Mouse (Mus musculus) T-helper 1 cell (primary cell): ENCODE data around the gene U2af1l4.

ENCODE experiments used
- in situ Hi-C: fragments of 300-600 bp; cut with MboI, MseI; formaldehyde crosslinking; loops from one replicate; pipeline ENCODE4 v1.15.1; 2025; ENCODE audit warnings: high pct_unique_total_duplicates

The U2af1l4 gene

GRCm38 (mm10) chr7:30552102-30553020 is 10.7 kb upstream of the U2af1l4 start, which contains the start of the genes Hspb6 and Proser3:
Gene Hspb6 (plus strand): TSS chr7:30552178.
Gene Proser3 (minus strand): TSS chr7:30552299.
- in situ Hi-C loops: no loop called here

DNA sequence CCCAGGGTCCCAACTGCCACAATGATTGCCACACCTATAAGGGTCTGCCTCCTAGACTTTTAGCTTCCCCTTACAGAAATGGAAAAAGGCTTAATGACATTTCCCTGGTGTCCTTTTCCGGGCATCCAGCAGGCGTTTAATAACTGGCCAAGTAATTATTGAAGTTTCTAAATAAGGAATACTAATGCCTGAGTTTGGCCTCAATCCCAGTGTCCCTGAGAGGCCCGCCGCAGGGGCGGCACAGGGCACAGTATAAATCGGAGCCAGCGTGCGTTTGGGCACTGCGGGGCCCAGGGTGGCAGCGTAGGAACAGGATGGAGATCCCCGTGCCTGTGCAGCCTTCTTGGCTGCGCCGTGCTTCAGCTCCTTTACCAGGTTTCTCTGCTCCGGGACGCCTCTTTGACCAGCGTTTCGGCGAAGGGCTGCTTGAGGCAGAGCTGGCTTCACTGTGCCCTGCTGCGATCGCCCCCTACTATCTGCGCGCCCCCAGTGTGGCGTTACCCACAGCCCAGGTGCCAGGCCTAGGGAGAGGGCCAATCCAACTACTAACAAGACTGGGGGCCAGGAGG is 10.0 kb upstream of the U2af1l4 start:
- in situ Hi-C loops: no loop called here

DNA sequence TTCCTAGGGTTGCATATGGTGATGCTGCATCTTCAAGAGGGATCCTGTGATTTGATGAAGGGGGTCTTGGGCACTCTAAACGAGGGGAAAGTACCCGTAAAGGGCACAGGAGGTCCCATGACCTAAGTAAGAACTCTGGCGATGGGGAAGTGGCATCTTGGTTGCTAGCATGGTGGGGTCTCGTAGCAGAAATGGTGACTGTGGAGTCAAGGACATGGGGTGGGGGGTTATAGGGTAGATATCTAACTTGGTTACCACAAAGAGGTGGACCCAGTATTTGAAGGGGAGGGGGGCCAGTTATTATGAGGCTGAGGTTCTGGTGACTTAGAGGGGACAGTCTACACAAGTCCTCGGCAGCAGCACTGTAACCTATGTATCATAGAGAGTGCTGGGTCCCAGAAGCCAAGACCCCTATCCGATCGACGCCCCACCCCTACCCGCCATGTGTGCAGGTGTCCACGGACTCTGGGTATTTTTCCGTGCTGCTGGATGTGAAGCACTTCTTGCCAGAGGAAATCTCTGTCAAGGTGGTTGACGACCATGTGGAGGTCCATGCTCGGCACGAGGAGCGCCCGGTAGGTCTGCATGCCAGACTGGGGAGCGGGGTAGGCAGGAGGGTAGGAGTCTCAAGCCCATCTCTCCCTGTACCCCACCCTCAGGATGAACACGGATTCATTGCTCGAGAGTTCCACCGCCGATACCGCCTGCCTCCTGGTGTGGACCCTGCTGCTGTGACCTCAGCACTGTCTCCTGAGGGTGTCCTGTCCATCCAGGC is 9.1 kb upstream of the U2af1l4 start:
- in situ Hi-C loops: no loop called here

- in situ Hi-C loops: no loop called here
Observed at GRCm38 (mm10) chr7:30556894-30557536, 6.1 kb upstream of the U2af1l4 start.

DNA sequence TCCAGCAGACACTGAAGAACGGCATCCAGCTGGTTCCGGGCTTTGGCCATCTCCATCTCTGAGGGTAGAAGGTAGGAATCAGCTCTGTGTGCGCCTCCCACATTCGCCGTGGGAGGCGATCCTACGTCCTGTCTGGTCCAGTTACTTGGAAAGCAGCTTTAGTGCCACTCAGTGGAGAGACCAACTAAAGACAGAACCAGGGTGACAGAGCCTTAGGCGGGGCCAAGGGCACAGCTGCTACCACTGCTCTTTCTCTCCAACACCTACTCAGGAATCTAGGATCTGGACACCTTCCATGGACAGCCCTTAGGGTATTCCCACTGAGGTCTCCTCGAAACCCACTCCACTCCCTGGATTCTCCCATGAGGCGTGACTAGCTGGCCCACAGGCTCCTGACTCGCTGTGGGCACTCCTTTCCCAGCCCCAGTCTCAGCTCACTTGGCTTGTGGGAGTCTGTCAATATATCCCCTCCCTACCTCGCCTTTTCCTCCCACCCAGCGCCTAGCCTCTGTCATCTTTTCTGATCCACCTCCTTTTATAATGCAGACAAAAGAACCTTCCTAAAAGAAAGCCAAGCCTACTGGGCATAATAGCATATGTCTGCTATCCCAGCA is 5.1 kb upstream of the U2af1l4 start:
- in situ Hi-C loops: no loop called here

GRCm38 (mm10) chr7:30558656-30559442 is 4.3 kb upstream of the U2af1l4 start:
- in situ Hi-C loops: no loop called here

GRCm38 (mm10) chr7:30559443-30559954 is 3.6 kb upstream of the U2af1l4 start, which contains the start of gene Lin37:
Gene Lin37 (minus strand): TSS chr7:30559838.
- in situ Hi-C loops: no loop called here

DNA sequence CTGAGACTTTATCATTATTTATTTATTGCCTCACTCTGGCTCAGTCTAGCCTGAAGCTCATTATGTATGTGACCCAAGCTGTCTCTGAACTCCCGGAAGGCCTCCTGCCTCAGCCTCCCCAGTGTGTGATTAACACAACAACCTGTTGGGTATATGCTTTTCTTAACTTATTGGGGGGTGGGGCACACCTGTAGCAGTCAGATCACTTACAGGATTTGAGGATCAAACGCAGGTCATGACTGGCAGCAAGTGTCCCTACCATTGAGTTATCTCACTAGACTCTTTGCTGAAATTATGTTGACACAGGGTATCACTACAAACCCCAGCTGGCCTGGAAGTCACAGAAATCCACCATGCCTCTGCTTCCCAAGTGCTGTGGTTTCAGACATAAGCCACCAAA is 2.8 kb upstream of the U2af1l4 start:
- in situ Hi-C loops: no loop called here

GRCm38 (mm10) chr7:30562526-30563116 is 480 bp upstream of the U2af1l4 start:
- in situ Hi-C loops: no loop called here

DNA sequence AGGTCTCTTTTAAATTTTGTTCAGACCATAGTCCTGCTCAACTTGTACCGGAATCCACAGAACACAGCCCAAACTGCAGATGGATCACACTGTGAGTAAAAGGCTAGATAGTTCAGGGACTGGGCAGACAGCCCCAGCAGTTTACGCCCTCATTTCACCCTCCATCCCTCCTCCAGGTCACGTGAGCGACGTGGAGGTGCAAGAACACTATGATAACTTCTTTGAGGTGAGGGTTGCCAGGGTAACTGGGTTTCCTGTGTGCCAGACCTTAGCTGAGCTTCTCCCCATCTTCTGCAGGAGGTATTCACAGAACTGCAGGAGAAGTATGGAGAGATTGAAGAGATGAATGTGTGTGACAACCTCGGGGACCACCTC is 792 bp downstream of the U2af1l4 start:
- in situ Hi-C loops: no loop called here

- in situ Hi-C loops: no loop called here
Observed at GRCm38 (mm10) chr7:30564970-30565571, 2.0 kb downstream of the U2af1l4 start, which contains the start of gene Igflr1. Gene Igflr1 (plus strand): TSS chr7:30565427.

DNA sequence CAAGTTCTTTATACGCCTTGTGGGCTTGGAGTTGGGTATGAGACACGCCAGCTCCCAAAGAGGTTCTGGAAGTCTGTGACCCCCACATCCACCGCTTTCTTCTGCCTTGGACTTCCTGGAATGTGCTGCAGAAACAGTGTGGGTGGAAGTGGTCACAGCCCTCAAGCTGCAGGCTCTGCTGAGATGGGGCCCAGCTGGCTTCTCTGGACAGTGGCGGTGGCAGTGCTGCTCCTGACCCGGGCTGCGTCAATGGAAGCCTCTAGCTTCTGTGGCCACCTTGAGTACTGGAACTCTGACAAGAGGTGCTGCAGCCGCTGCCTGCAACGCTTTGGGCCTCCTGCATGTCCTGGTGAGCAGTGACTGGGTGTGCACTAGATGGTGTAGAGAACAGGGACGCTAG is 2.9 kb downstream of the U2af1l4 start:
- in situ Hi-C loops: no loop called here

- in situ Hi-C loops: no loop called here
Observed at GRCm38 (mm10) chr7:30567555-30567954, 4.5 kb downstream of the U2af1l4 start.

DNA sequence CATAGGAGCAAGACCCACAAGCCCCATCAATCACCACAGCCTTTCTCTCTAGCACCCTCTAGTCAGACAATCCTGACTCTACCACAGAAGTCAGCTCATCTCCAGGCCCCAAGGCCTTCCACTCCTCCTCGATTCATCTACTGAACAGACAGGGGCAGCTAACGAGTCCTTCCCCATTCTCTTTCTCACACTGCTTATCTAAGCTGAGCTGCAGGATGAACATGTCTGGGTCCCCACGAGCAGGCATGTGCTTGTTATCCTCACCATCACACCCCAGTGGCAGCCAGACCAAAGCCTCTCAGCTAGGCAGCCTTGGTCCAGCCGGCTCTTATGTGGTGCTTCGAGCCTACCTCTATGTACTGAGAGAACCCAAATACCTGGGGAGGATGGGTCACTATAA is 9.3 kb downstream of the U2af1l4 start:
- in situ Hi-C loops: no loop called here

- in situ Hi-C loops: no loop called here
Observed at GRCm38 (mm10) chr7:30572969-30573368, 9.9 kb downstream of the U2af1l4 start.

DNA sequence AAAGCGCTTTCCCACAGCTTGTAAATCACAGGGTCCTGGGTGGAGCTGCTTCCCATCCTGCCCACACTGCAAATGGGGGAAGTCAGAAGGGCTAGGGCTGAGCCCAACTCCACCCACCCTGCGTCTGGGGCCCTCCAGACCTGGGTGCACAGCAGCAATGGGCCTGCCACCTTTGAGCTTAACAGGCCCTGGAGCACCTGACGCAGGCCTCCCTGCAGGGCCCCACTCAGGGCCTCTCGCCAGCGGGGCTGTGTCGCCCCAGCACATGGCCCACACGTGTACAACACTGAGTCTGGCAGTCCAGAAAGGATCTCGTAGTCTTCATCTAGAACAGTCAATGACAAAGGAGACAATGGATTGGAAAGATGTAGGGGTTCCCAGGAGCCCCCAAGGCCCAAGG is 16.8 kb downstream of the U2af1l4 start:
- in situ Hi-C loops: no loop called here

- in situ Hi-C loops: no loop called here
Observed at GRCm38 (mm10) chr7:30581547-30581946, 18.4 kb downstream of the U2af1l4 start.

GRCm38 (mm10) chr7:30584339-30584738 is 21.2 kb downstream of the U2af1l4 start:
- in situ Hi-C loops: no loop called here

DNA sequence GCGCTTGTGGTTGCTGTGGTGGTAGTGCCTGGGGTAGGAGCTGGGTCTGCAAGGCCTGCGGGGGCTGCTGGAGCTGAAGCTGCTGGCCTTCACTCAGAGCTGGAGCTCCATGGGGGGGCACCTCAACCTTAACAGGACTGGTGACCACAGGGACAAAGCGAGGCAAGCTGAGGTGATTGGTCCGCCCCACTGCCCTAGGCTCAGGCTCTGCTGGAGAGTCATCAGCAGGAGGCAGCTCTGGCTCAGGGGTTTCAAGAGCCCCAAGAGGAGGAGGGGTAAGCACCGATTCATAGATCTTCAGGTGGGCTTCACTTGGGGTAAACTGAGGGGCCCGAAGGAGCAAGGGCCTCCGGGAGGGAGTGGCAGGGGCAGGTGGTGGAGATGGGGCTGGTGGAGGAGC is 22.1 kb downstream of the U2af1l4 start:
- in situ Hi-C loops: no loop called here
